Mouse (Mus musculus) heart, embryonic 12.5 days (tissue): ENCODE results near the gene Cacna2d2. TPM values are rescaled to one million over a fixed set of nuclear protein-coding genes. Genes with fewer than 3 reads are reported as not detected.

ENCODE experiments used
- ATAC-seq: fragments of 200-750 bp; cut with Nextera tagmentation; 2 replicates; pipeline ENCODE4 v1.8.0; 2017; ENCODE audit warnings: moderate TSS enrichment, moderate library complexity; ENCODE audit not compliant: insufficient number of reproducible peaks, low FRiP score
- H3K27ac ChIP-seq: fragments of 300-500 bp; sonication (generic); 2 replicates; pipeline ENCODE4 v1.5.1; 2016; ENCODE audit warnings: mild to moderate bottlenecking, moderate library complexity; ENCODE audit not compliant: poor library complexity, severe bottlenecking
- H3K27me3 ChIP-seq: fragments of 300-500 bp; sonication (generic); replicated peaks from 2 replicates; pipeline ENCODE4 v1.6.1; 2016; ENCODE audit warnings: mild to moderate bottlenecking, moderate library complexity
- H3K36me3 ChIP-seq: fragments of 300-500 bp; sonication (generic); 2 replicates; pipeline ENCODE4 v1.6.1; 2016; ENCODE audit warnings: mild to moderate bottlenecking, moderate library complexity
- H3K4me1 ChIP-seq: fragments of 300-500 bp; sonication (generic); replicated peaks from 2 replicates; pipeline ENCODE4 v1.6.1; 2016; ENCODE audit warnings: mild to moderate bottlenecking
- H3K4me2 ChIP-seq: fragments of 300-500 bp; sonication (generic); 2 replicates; pipeline ENCODE4 v1.6.1; 2016; ENCODE audit warnings: mild to moderate bottlenecking, moderate library complexity
- H3K4me3 ChIP-seq: fragments of 300-500 bp; sonication (generic); 2 replicates; pipeline ENCODE4 v1.5.1; 2016; ENCODE audit warnings: mild to moderate bottlenecking
- H3K9ac ChIP-seq: fragments of 300-500 bp; sonication (generic); 2 replicates; pipeline ENCODE4 v1.6.1; 2016; ENCODE audit warnings: mild to moderate bottlenecking, moderate library complexity
- H3K9me3 ChIP-seq: fragments of 300-500 bp; sonication (generic); replicated peaks from 2 replicates; pipeline ENCODE4 v1.6.1; 2016; ENCODE audit warnings: mild to moderate bottlenecking, moderate library complexity
- WGBS: fragments of 180-500 bp; shearing (Covaris S2); methylation state at CpG from one replicate; pipeline ENCODE4 v1.1.7; 2016; 5-methylcytosine and 5-hydroxymethylcytosine counted together
- polyA plus RNA-seq: library from polyadenylated mRNA; unstranded; fragments of >200 nt; fragmentation: Nextera tagmentation; extraction: Ambion mirVana; gene quantifications from 2 replicates; pipeline ENCODE4 v1.2.1, GENCODE M21; 2016

Gene Cacna2d2
- polyA plus RNA-seq, result 5.9 and 6.2 TPM in 2 replicates

DNA sequence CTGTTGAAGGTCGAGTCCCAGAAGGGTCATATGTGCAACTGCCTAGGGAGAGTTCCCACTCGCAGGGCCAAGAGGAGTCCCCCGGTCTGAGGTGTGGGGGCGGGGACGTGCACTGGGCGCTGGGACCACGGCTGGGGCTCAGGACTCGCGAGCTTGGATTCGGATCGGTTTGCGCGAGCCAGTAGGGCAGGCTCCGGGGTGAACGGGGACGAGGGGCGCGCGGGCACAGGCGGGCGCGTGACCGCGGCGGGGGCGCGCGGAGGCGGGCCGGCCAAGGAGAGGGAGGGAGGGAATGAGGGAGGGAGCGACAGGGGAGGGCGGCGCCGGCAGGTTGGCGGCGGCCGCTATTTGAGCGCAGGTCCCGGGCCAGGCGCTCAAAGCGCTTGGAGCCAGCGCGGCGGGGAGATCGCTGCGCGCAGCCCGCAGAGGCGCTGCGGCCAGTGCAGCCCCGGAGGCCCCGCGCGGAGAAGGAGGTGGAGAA lies at the start of gene Cacna2d2:
TSS of gene Cacna2d2 (plus strand) at position 122 of the 481 bp plus-strand sequence.
- H3K27me3 ChIP-seq, result peaks cover 78% of the 10 kb centered on the region
- peak within 1 kb of the TSS; percentile 85 for H3K9ac ChIP-seq
- peak within 1 kb of the TSS; percentile 65 for H3K27ac ChIP-seq
- peaks cover 10% of the 10 kb centered on the region for H3K4me1 ChIP-seq
- H3K36me3 ChIP-seq, result no peaks in the 10 kb centered on the region
- ATAC-seq, result peak; percentile 71
- no peaks in the 10 kb centered on the region for H3K9me3 ChIP-seq
- peak within 1 kb of the TSS; percentile 99 for H3K4me2 ChIP-seq
- H3K4me3 ChIP-seq, result peak within 1 kb of the TSS; percentile 90
- under 1% methylated on average over 30 of the region's 54 CpGs for WGBS

DNA sequence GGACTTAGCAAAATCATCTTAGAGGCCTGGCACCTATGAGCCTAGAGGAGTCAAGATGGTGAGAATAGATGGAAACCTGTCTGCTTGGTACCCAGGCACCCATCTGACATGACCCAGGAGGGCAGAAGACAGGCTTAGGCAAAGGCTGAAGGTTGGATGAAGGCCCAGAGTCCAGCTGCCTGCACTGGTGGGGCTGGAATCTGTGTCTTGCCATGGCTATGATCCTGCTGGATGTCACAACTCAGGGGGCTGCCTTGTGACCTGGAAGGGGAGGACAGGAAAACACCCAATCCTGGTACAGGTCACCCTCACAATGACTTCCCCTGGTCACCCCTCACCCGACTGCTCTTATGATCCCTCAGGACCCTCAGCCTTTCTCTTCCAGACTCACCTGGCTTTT lies 44.6 kb upstream of the Cacna2d2 start:
- peaks cover 29% of the 10 kb centered on the region; the same call in 1 of the 2 replicates for H3K27me3 ChIP-seq
- H3K4me1 ChIP-seq, result peaks cover 9% of the 10 kb centered on the region; the same call in 1 of the 2 replicates
- H3K27ac ChIP-seq, result no peak overlapping the region
- no peaks in the 10 kb centered on the region for H3K9me3 ChIP-seq
- no peak overlapping the region for H3K9ac ChIP-seq
- no peak overlapping the region for H3K4me2 ChIP-seq
- ATAC-seq, result no peak
- H3K4me3 ChIP-seq, result no peak overlapping the region
- 63% methylated on average over 1 of the region's 1 CpGs for WGBS
- no peaks in the 10 kb centered on the region for H3K36me3 ChIP-seq

DNA sequence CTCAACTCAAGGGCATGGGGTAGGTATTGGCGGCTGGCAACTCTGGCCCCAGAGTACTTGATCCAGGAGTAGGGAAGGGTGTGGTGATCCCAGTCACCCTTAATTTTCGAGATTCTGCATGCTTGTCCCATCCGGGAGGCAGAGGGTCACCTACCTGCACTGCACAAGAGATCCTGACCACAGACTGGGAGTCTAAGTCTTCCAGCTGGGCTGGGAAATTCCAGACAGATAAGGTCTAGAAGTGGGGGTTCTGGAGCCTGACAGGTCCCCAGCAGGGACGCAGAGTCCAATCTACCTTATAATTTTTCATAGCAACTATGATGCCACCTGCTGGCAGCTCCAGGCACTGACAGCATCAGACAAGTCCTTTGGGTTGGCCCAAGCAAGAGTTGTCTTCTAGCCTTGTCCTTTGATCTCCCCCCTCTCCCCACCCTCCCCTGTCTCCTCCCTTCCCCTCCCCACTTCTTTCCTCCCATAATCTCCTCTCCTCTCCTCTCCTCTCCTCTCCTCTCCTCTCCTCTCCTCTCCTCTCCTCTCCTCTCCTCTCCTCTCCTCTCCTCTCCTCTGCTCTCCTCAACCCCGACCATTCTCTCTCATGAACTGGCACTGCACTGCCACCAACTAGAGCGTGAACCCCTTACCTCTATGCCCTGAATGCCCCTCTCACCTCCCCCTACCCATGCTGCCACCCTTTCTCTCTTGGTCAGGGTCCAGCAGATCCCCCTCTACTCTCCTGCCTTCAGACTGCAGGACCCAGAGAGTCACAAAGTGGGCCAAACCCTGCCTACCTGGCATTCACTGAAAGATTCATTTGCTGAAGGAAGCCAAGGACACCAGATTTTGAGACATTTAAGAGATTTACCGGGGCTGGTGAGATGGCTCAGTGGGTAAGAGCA lies 43.3 kb upstream of the Cacna2d2 start:
- no peaks in the 10 kb centered on the region for H3K36me3 ChIP-seq
- peaks cover 19% of the 10 kb centered on the region for H3K4me1 ChIP-seq
- no peak overlapping the region for H3K9ac ChIP-seq
- peaks cover 29% of the 10 kb centered on the region; the same call in 1 of the 2 replicates for H3K27me3 ChIP-seq
- H3K4me2 ChIP-seq, result no peak overlapping the region
- 47% methylated on average over 7 of the region's 7 CpGs for WGBS
- H3K4me3 ChIP-seq, result no peak overlapping the region
- H3K9me3 ChIP-seq, result no peaks in the 10 kb centered on the region
- no peak overlapping the region for H3K27ac ChIP-seq
- ATAC-seq, result no peak

DNA sequence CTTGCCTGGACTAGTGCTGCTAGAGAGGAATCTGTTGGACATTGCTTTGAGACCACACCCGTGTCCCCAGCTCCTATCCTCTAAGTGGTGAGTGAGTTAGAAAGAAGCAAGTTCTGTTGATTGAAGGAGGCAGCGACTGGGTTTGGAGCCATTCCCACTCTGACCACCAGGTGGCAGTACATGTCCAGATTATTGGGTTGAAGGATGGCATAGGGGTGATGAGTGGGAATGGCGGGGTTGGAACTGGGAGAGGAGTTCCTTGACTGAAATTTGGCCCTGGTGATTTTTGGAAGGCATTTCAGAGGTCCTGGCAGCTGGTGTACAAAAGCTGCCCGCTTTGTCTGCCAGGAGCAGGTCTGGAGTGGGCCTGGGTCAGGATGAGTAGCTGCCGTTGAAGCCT lies 41.8 kb upstream of the Cacna2d2 start:
- H3K9ac ChIP-seq, result no peak overlapping the region
- WGBS, result 26% methylated on average over 5 of the region's 5 CpGs

DNA sequence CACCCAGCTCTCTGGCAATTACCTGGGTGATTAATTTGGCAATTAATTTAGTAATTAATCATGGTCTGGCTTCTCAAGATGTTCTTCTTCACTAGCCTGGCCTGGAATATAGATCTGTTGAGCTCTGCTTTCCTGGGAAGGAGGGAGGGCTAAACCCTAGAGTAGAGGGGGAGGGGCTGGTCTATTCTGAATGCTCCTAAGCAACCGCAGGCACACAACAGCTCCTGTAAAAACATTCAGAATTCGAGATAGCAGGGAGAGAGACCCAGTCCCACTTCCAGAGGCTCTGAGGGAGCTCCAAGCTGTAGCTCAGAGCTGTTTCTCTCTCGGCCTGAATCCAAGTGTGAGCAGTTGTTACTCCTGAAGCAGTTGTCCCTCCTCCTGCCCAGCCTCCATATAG lies 38.4 kb upstream of the Cacna2d2 start:
- ATAC-seq, result peak; percentile 68; the same call in 1 of the 2 replicates
- 4% methylated on average over 3 of the region's 3 CpGs for WGBS
- peak overlapping the region; percentile 32 for H3K4me2 ChIP-seq
- no peaks in the 10 kb centered on the region for H3K9me3 ChIP-seq
- H3K36me3 ChIP-seq, result no peaks in the 10 kb centered on the region
- 0 out of 2 replicates have a peak, but pooled peaks cover 5% of the 10 kb centered on the region for H3K27me3 ChIP-seq
- peak overlapping the region; percentile 76 for H3K27ac ChIP-seq
- no peak overlapping the region for H3K4me3 ChIP-seq
- peak overlapping the region; percentile 42; the same call in 1 of the 2 replicates for H3K9ac ChIP-seq
- peaks cover 31% of the 10 kb centered on the region for H3K4me1 ChIP-seq

More for the DNA sequence above, 41.8 kb upstream of the Cacna2d2 start:
- Histone ChIP-seq H3K4me1 (peaks cover 31% of the 10 kb centered on the region), H3K27ac (no peak overlapping the region), H3K4me2 (no peak overlapping the region), H3K36me3 (no peaks in the 10 kb centered on the region), H3K27me3 (peaks cover 17% of the 10 kb centered on the region; the same call in 1 of the 2 replicates), H3K9me3 (no peaks in the 10 kb centered on the region), H3K4me3 (no peak overlapping the region)
- no peak for ATAC-seq

DNA sequence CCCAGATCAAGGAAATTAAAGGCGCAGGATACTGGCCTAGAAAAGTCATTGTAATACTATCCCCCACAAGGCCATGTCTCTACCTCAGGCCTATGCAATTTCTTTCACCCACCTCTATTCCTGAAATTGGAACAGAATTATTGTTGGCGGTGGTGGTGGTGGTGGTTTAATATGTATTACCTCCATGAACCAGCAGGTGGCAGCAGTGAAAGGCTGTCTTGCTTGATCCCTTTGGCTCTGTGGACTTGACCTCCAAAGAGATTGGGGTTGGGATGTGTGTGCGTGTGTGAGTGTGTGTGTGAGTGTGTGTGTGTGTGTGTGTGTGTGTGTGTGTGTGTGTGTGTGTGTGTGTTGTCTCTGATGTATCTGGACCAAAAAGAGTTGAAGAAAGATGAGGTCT lies 32.8 kb upstream of the Cacna2d2 start:
- Histone ChIP-seq H3K4me1 (peaks cover 46% of the 10 kb centered on the region), H3K4me2 (no peak overlapping the region), H3K27ac (no peak overlapping the region), H3K9ac (no peak overlapping the region), H3K27me3 (no peaks in the 10 kb centered on the region), H3K9me3 (no peaks in the 10 kb centered on the region), H3K4me3 (no peak overlapping the region), H3K36me3 (no peaks in the 10 kb centered on the region)
- 12% methylated on average over 3 of the region's 3 CpGs for WGBS
- no peak for ATAC-seq

DNA sequence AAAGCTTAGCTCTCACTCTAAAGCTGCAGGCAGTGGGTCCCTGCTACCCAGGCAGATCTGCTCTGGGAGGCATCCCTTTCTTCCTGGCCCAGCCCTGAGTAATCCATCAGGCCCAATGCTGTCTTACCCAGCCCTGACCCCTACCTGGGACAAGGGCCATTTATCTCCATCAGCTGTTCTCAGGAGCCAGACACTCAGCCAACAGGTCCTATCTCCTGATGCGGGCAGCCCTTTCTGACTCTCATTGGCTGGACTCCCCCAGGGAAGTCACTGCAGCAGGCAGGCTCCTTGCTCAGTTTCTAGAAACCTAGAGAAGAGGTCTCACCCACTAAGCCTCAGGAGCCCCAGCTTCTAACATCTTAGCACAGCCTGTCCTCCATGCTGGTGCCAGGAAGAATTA lies 31.1 kb upstream of the Cacna2d2 start:
- no peak overlapping the region for H3K27ac ChIP-seq

DNA sequence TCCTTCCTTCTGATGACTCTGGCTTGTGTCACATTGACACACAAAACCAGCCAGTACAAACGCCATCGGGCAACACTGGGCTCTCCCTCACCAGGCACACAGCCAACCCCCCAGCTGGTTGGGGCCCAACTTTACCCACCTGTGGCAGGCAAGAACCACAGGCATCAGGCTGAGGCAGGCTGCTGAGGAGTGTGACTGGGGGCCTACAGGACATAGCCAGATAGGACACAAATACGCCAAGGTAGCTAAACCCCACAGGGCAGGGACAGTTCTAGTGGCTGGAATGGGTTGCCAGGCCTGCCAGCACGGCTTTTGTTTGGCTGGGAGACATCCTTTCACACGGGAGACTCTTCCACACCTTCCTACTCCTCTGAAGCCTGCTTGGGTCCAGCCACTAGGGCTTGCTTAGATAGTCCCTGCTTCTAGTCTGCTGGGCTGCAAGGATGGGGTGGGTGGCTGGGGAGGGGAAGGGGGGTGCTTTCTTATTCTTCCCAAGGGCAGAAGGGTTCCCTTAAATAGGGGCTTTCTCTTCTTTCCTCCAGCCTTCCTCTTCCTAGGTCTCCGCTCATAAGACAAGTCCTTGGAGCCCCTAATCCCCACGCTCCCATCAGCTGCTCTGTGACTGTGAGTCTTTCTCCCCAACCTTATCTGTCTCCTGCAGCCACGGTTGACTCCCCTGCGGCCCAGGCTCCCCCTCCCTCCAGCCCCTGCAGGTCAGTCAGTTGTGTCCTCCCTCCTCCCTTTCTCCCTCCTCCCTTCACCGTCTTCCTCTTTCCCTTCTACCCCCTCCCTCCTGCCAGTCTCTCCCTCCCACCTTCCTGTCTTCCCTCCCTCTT lies 29.9 kb upstream of the Cacna2d2 start:
- no peaks in the 10 kb centered on the region for H3K9me3 ChIP-seq
- H3K4me2 ChIP-seq, result peak overlapping the region; percentile 22; the same call in 1 of the 2 replicates
- peaks cover 50% of the 10 kb centered on the region for H3K4me1 ChIP-seq
- H3K36me3 ChIP-seq, result no peaks in the 10 kb centered on the region
- H3K9ac ChIP-seq, result peak overlapping the region; percentile 35; the same call in 1 of the 2 replicates
- ATAC-seq, result peak; percentile 92
- H3K27ac ChIP-seq, result peak overlapping the region; percentile 74
- peaks cover 8% of the 10 kb centered on the region for H3K27me3 ChIP-seq
- 20% methylated on average over 10 of the region's 10 CpGs for WGBS
- H3K4me3 ChIP-seq, result no peak overlapping the region

More for the DNA sequence above, 31.1 kb upstream of the Cacna2d2 start:
- no peaks in the 10 kb centered on the region for H3K9me3 ChIP-seq
- H3K36me3 ChIP-seq, result no peaks in the 10 kb centered on the region
- WGBS, result 63% methylated on average over 1 of the region's 1 CpGs
- ATAC-seq, result no peak
- H3K4me2 ChIP-seq, result no peak overlapping the region
- no peak overlapping the region for H3K4me3 ChIP-seq
- H3K27me3 ChIP-seq, result no peaks in the 10 kb centered on the region
- peaks cover 50% of the 10 kb centered on the region for H3K4me1 ChIP-seq
- H3K9ac ChIP-seq, result no peak overlapping the region

DNA sequence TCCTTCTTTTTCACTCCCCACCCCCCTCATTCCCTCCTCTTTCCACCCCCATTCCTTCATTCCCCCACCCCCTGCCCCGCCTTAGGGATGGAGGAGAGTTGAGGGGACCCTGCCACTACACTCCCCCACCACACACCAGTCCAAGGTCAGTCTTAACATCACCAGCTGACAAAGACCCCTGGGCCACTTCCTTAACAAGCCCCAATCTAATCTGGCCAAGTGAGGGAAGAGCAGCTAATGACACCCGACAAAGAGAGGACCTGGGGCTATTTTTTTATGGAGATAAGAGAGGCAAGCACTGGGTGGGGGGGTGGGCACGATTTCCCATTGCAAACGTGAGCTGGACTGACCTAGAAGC lies 29.3 kb upstream of the Cacna2d2 start:
- WGBS, result 2% methylated on average over 4 of the region's 4 CpGs
- H3K9ac ChIP-seq, result no peak overlapping the region
- peaks cover 14% of the 10 kb centered on the region for H3K27me3 ChIP-seq
- 0 out of 2 replicates have a peak overlapping the region, but pooled peaks have one; percentile 24 for H3K27ac ChIP-seq
- H3K4me1 ChIP-seq, result peaks cover 50% of the 10 kb centered on the region
- ATAC-seq, result no peak; the same call in 1 of the 2 replicates
- no peaks in the 10 kb centered on the region for H3K9me3 ChIP-seq
- H3K36me3 ChIP-seq, result no peaks in the 10 kb centered on the region
- no peak overlapping the region for H3K4me3 ChIP-seq
- H3K4me2 ChIP-seq, result peak overlapping the region; percentile 22; the same call in 1 of the 2 replicates

DNA sequence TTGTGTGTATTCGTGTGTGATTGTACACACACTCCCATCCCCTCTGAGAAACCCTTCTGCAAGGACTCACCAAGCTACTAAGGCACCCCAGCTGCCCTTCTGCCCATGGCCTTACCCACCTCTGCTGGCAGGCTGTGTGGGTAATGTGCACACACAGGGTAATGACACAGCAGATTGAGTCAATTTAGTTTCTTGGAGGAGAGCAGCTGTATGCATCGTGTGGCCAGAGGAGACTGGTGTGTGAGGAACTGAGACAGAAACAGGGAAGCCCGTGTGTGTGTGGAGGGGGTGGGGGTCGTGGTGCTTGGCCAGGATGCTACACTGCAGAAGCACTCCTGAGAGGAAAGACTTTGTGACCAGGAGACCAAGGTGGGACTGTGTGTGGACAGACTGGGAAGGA lies 27.0 kb upstream of the Cacna2d2 start:
- H3K36me3 ChIP-seq, result no peaks in the 10 kb centered on the region
- H3K4me3 ChIP-seq, result no peak overlapping the region
- no peak overlapping the region for H3K9ac ChIP-seq
- ATAC-seq, result peak; percentile 59
- peaks cover 50% of the 10 kb centered on the region for H3K4me1 ChIP-seq
- peaks cover 35% of the 10 kb centered on the region for H3K27me3 ChIP-seq
- H3K4me2 ChIP-seq, result no peak overlapping the region
- H3K27ac ChIP-seq, result peak overlapping the region; percentile 63; the same call in 1 of the 2 replicates
- no peaks in the 10 kb centered on the region for H3K9me3 ChIP-seq
- WGBS, result 52% methylated on average over 4 of the region's 4 CpGs
